Mouse (Mus musculus) myocyte (in vitro differentiated cells): ENCODE data around the gene Rab23. TPM values are rescaled to one million over a fixed set of nuclear protein-coding genes. Genes with fewer than 3 reads are reported as not detected.

ENCODE experiments used
- H3K27me3 ChIP-seq: one replicate; pipeline ENCODE4 v1.6.1; 2011; ENCODE audit not compliant: control insufficient read depth, insufficient read depth, insufficient read length
- H3K36me3 ChIP-seq: one replicate; pipeline ENCODE4 v1.6.1; 2011; ENCODE audit not compliant: control insufficient read depth, insufficient read depth
- H3K4me2 ChIP-seq: one replicate; pipeline ENCODE4 v1.6.1; 2011; ENCODE audit warnings: low read depth, control low read depth
- H3K4me3 ChIP-seq: one replicate; pipeline ENCODE4 v1.5.1; 2011; ENCODE audit warnings: mild to moderate bottlenecking, control low read depth, moderate library complexity
- H3K79me2 ChIP-seq: one replicate; pipeline ENCODE4 v1.6.1; 2011; ENCODE audit not compliant: control insufficient read depth, insufficient read depth
- H3ac ChIP-seq: one replicate; pipeline ENCODE4 v1.6.1; 2011; ENCODE audit not compliant: control insufficient read depth, insufficient read length
- CEBPB ChIP-seq: IDR thresholded peaks from 2 replicates; pipeline ENCODE4 v1.6.1; 2011; ENCODE audit warnings: mild to moderate bottlenecking, moderate library complexity; ENCODE audit not compliant: poor library complexity, insufficient read depth, severe bottlenecking
- E2F4 ChIP-seq: IDR thresholded peaks from one replicate; pipeline ENCODE4 v1.6.1; 2011; ENCODE audit warnings: mild to moderate bottlenecking, control low read depth, moderate library complexity; ENCODE audit not compliant: insufficient read depth
- MAX ChIP-seq: IDR thresholded peaks from one replicate; pipeline ENCODE4 v1.6.1; 2011; ENCODE audit warnings: low read depth, mild to moderate bottlenecking, control low read depth
- MYOD1 ChIP-seq, 3 experiments: IDR thresholded peaks; one replicate each; pipeline ENCODE4 v1.6.1; 2011; ENCODE audit warnings: control low read depth in 2 of 3, low read depth in 2 of 3, mild to moderate bottlenecking in 2 of 3, moderate library complexity in 1 of 3; ENCODE audit not compliant: insufficient read length in 2 of 3, control insufficient read depth in 1 of 3
- MYOG ChIP-seq, 3 experiments: IDR thresholded peaks; one replicate each; pipeline ENCODE4 v1.6.1; 2011; ENCODE audit warnings: control low read depth in 2 of 3, low read depth in 2 of 3, mild to moderate bottlenecking in 2 of 3; ENCODE audit not compliant: insufficient read length in 2 of 3, control insufficient read depth in 1 of 3, insufficient read depth in 1 of 3
- POLR2A ChIP-seq: IDR thresholded peaks from one replicate; pipeline ENCODE4 v1.6.1; 2011; ENCODE audit warnings: low read depth, mild to moderate bottlenecking, control low read depth, moderate library complexity; ENCODE audit not compliant: insufficient read length
- POLR2AphosphoS2 ChIP-seq: IDR thresholded peaks from one replicate; pipeline ENCODE4 v1.6.1; 2011; ENCODE audit warnings: low read depth, control low read depth; ENCODE audit not compliant: insufficient read length
- REST ChIP-seq: IDR thresholded peaks from one replicate; pipeline ENCODE4 v1.6.1; 2011; ENCODE audit warnings: mild to moderate bottlenecking, control low read depth, moderate library complexity; ENCODE audit not compliant: insufficient read depth, insufficient read length
- SRF ChIP-seq: IDR thresholded peaks from one replicate; pipeline ENCODE4 v1.6.1; 2011; ENCODE audit warnings: low read depth; ENCODE audit not compliant: control insufficient read depth, insufficient read length
- TCF12 ChIP-seq: IDR thresholded peaks from one replicate; pipeline ENCODE4 v1.6.1; 2011; ENCODE audit warnings: mild to moderate bottlenecking, control low read depth; ENCODE audit not compliant: poor library complexity, insufficient read depth, severe bottlenecking
- TCF3 ChIP-seq: IDR thresholded peaks from one replicate; pipeline ENCODE4 v1.6.1; 2011; ENCODE audit warnings: low read depth, control low read depth; ENCODE audit not compliant: insufficient read length
- USF1 ChIP-seq: IDR thresholded peaks from one replicate; pipeline ENCODE4 v1.6.1; 2011; ENCODE audit warnings: low read depth, mild to moderate bottlenecking, control low read depth, moderate library complexity
- polyA plus RNA-seq: library from polyadenylated mRNA; unstranded; fragments of >200 nt; fragmentation: generic; extraction: Trizol; gene quantifications from one replicate; pipeline ENCODE4 v1.2.1, GENCODE M21; 2012; ENCODE audit warnings: missing spikeins

Gene Rab23
- polyA plus RNA-seq, 1 experiment, result 8.7 TPM

- no peak overlapping the region for H3ac ChIP-seq
- no peak overlapping the region for H3K4me3 ChIP-seq
- H3K36me3 ChIP-seq, result no peaks in the 10 kb centered on the region
- peak overlapping the region; percentile 53 for H3K4me2 ChIP-seq
- H3K27me3 ChIP-seq, result no peaks in the 10 kb centered on the region
- TF ChIP-seq USF1, result no peak
- no peak for TF ChIP-seq REST
- peak; percentile 24 for TF ChIP-seq SRF
- peak in 1 of 3 experiments; percentile 29 for TF ChIP-seq MYOD1 (IDR thresholded peaks at IDR 0.05; ENCODE audit: control insufficient read depth in 1 of 3, insufficient read length in 2 of 3, low read depth in 2 of 3)
- TF ChIP-seq POLR2A, result no peak
- TF ChIP-seq MAX, result no peak
- no peaks in the 10 kb centered on the region for H3K79me2 ChIP-seq
Measured at GRCm38 (mm10) chr1:33673158-33673960, 46.3 kb upstream of the Rab23 start.

DNA sequence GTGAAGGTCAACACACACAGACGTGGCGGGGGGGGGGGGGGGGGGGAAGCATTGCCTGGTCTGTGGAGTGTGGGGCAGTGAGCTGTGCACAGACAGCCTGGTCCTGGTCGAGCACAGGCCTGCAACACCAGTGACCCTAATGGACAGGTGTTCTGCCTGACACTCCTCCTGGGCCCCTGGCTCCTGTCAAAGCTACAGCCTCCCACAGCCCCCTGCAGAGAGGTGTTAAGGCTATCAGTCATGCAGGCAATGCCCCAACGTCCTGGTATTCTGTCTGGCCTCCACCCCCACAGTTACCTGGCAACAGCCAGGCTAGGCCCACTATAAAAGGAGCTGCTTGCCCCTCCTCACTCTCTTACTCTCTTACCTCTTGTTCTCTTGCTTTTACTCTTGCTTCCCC, 39.3 kb upstream of the Rab23 start:
- no peaks in the 10 kb centered on the region for H3K79me2 ChIP-seq
- H3K27me3 ChIP-seq, result no peaks in the 10 kb centered on the region
- H3ac ChIP-seq, result no peak overlapping the region
- no peak overlapping the region for H3K4me3 ChIP-seq
- H3K36me3 ChIP-seq, result no peaks in the 10 kb centered on the region
- no peak for TF ChIP-seq REST
- TF ChIP-seq SRF, result no peak
- no peak for TF ChIP-seq TCF3
- no peak for TF ChIP-seq CEBPB
- TF ChIP-seq MYOG (IDR thresholded peaks at IDR 0.05; ENCODE audit: control insufficient read depth in 1 of 3, insufficient read depth in 1 of 3, insufficient read length in 2 of 3, low read depth in 2 of 3), result no peak
- TF ChIP-seq USF1, result no peak
- no peak for TF ChIP-seq MYOD1 (IDR thresholded peaks at IDR 0.05; ENCODE audit: control insufficient read depth in 1 of 3, insufficient read length in 2 of 3, low read depth in 2 of 3)
- TF ChIP-seq MAX, result no peak
- TF ChIP-seq TCF12, result no peak
- no peak for TF ChIP-seq E2F4
- no peak overlapping the region for H3K4me2 ChIP-seq

- no peak overlapping the region for H3K4me2 ChIP-seq
- H3ac ChIP-seq, result no peak overlapping the region
- TF ChIP-seq MAX (no peak), TCF12 (no peak)
- H3K36me3 ChIP-seq, result no peaks in the 10 kb centered on the region
- no peak overlapping the region for H3K4me3 ChIP-seq
- no peaks in the 10 kb centered on the region for H3K27me3 ChIP-seq
- no peaks in the 10 kb centered on the region for H3K79me2 ChIP-seq
Measured at GRCm38 (mm10) chr1:33680890-33681289, 38.8 kb upstream of the Rab23 start.

- H3K4me2 ChIP-seq, result peak overlapping the region; percentile 19
- H3ac ChIP-seq, result no peak overlapping the region
- TF ChIP-seq MYOD1 (IDR thresholded peaks at IDR 0.05; ENCODE audit: control insufficient read depth in 1 of 3, insufficient read length in 2 of 3, low read depth in 2 of 3) (no peak), TCF12 (no peak), SRF (no peak), REST (no peak), POLR2AphosphoS2 (no peak), TCF3 (no peak), USF1 (no peak)
- H3K36me3 ChIP-seq, result no peaks in the 10 kb centered on the region
- H3K4me3 ChIP-seq, result no peak overlapping the region
- H3K27me3 ChIP-seq, result no peaks in the 10 kb centered on the region
- no peaks in the 10 kb centered on the region for H3K79me2 ChIP-seq
Measured at GRCm38 (mm10) chr1:33684459-33684858, 35.2 kb upstream of the Rab23 start.

DNA sequence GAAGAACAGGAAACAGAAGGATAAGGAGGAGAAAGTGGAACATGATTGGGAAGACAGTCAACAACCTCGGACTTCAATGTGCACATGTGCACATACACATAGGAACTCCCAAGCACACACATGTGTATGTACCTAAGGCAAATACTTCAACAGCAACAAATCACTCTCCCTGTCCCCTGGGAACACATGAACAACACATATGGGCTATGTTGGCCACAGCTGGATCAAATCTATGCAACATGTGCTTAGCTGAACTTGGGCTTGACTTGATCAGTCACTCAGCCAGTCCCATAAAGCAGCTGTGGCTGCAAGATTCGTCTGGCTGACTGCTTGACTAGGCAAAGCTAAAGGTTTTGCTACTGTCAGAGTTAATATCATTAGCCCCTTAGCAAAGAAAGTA, 30.9 kb upstream of the Rab23 start:
- Histone ChIP-seq H3ac (no peak overlapping the region), H3K4me2 (no peak overlapping the region)
- TF ChIP-seq MYOG (IDR thresholded peaks at IDR 0.05; ENCODE audit: control insufficient read depth in 1 of 3, insufficient read depth in 1 of 3, insufficient read length in 2 of 3, low read depth in 2 of 3) (no peak), CEBPB (no peak), SRF (no peak), POLR2AphosphoS2 (no peak), USF1 (no peak), POLR2A (no peak), MAX (no peak), E2F4 (no peak), TCF12 (no peak), REST (no peak), TCF3 (no peak), MYOD1 (IDR thresholded peaks at IDR 0.05; ENCODE audit: control insufficient read depth in 1 of 3, insufficient read length in 2 of 3, low read depth in 2 of 3) (no peak)

More for the DNA sequence above, 30.9 kb upstream of the Rab23 start:
- no peaks in the 10 kb centered on the region for H3K36me3 ChIP-seq
- no peak overlapping the region for H3K4me3 ChIP-seq
- no peaks in the 10 kb centered on the region for H3K79me2 ChIP-seq
- no peaks in the 10 kb centered on the region for H3K27me3 ChIP-seq
